Mouse (Mus musculus) cortical plate, adult 2 months (tissue): Measurements from ENCODE around the gene AW011738.

Experiments used
- CTCF ChIP-seq: fragments of 200-500 bp; IDR thresholded peaks from 2 replicates; pipeline ENCODE4 v1.5.1; 2011; ENCODE audit warnings: mild to moderate bottlenecking, control low read depth, low read length; ENCODE audit not compliant: insufficient read depth; ENCODE audit errors: extremely low read depth
- POLR2A ChIP-seq: fragments of 200-500 bp; IDR thresholded peaks from 2 replicates; pipeline ENCODE4 v1.6.1; 2011; ENCODE audit warnings: mild to moderate bottlenecking, low read length, control low read depth; ENCODE audit not compliant: insufficient read depth; ENCODE audit errors: extremely low read depth

DNA sequence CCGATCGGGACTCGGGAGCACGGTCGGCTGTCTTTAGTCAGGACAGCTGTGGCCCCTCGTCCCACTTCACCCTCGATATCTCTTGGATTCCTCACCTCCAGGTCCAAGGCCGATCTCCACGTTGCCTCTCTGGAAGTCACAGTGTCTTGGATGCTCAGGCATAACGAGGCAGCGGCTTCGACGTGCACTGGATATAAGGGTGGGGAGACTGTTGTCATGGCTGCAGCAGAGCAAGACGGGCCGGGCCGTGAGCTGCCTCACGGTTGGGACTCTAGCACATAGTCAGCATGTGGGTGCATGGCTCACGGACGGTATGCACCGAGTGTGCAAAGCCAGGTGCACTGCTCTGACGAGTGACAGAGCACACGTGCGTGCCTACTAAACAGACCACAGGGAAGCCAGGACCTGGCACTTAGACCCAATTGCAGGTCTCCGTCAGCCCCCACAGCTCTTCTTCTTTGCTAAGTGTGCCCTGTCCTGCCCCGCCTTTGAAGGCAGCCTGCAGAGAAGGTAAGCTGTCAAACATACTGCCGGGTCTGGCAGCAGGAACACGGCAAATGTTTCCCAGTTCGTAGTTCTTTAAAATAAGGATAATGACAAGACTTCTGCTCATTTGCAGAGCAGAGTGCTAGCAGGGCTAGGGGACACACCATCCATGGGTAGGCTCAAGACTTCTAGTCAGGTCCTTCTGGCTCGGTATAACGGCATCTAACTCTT, 51.4 kb downstream of the AW011738 start:
- TF ChIP-seq POLR2A (no peak), CTCF (no peak)
